Mouse (Mus musculus) CH12.LX (cell line): ENCODE results near the gene Pex7.

Source experiments
- CTCF ChIP-seq, 2 experiments: IDR thresholded peaks in 1 of 2; conservative IDR thresholded peaks in 1 of 2; 2 replicates each; pipeline ENCODE4 v1.5.1; 2011 to 2012; ENCODE audit warnings: low read depth in 2 of 2, low read length in 2 of 2, improper control_type of control experiment in 1 of 2, inconsistent platforms in 1 of 2, mild to moderate bottlenecking in 1 of 2, moderate library complexity in 1 of 2
- NRF1 ChIP-seq: IDR thresholded peaks from 2 replicates; pipeline ENCODE4 v1.6.1; 2014; ENCODE audit warnings: low read depth, mild to moderate bottlenecking, inconsistent platforms, low read length, improper control_type of control experiment, moderate library complexity
- TCF12 ChIP-seq: IDR thresholded peaks from 2 replicates; pipeline ENCODE4 v1.6.1; 2014; ENCODE audit warnings: low read depth, mild to moderate bottlenecking, inconsistent platforms, low read length, improper control_type of control experiment
- ZNF384 ChIP-seq: IDR thresholded peaks from 2 replicates; pipeline ENCODE4 v1.6.1; 2012; ENCODE audit warnings: low read depth, low read length, improper control_type of control experiment, inconsistent platforms

DNA sequence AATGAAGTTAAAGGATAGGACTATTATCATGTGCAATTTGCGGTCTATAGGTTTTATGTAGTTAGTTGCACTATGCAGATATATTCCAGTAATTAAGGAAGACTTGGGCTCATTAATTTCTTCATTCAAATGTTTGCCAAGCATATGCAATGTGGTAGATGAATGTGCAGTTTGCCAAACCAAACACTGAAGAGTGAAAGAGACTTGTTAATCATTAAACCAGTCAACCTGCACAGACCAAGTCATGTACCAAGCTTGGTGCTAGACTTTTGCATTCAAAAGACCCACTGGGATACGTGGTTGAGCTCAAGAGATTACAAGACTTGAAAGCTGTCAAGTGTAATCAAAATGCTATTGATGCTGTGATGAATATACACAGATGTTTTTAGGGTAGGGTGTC lies 587 bp upstream of the Pex7 start:
- TF ChIP-seq TCF12: no peak
- TF ChIP-seq ZNF384: no peak
- no peak for TF ChIP-seq NRF1
- TF ChIP-seq CTCF (conservative IDR thresholded peaks at IDR 0.05 in 1 of 2, IDR thresholded peaks at IDR 0.05 in 1 of 2; ENCODE audit: low read depth in 2 of 2, low read length in 2 of 2): no peak
